Mouse (Mus musculus) kidney, postnatal 14 days (tissue): ENCODE results near the gene Hdac7.

ENCODE experiments used
- DNase-seq: peaks from one replicate; pipeline ENCODE4 v3.0.0; 2022; ENCODE audit warnings: mixed read lengths

The Hdac7 gene

GRCm38 (mm10) chr15:97854551-97854950, 10.2 kb upstream of the Hdac7 start:
- no peak for DNase-seq

GRCm38 (mm10) chr15:97854059-97854458, 9.8 kb upstream of the Hdac7 start:
- no peak for DNase-seq

- no peak for DNase-seq
These were observed 8.0 kb upstream of the Hdac7 start for GRCm38 (mm10) chr15:97852291-97852690.

GRCm38 (mm10) chr15:97851011-97851410, 6.7 kb upstream of the Hdac7 start:
- no peak for DNase-seq

- DNase-seq: peak; percentile 41
These were observed 6.1 kb upstream of the Hdac7 start for GRCm38 (mm10) chr15:97850441-97850840.

- peak; percentile 93 for DNase-seq
These were observed 5.0 kb upstream of the Hdac7 start for GRCm38 (mm10) chr15:97849116-97849911.

- DNase-seq: no peak
These were observed 3.6 kb upstream of the Hdac7 start for GRCm38 (mm10) chr15:97847866-97848265.

GRCm38 (mm10) chr15:97847285-97847684, 3.0 kb upstream of the Hdac7 start:
- DNase-seq: no peak

- DNase-seq: no peak
These were observed 2.0 kb upstream of the Hdac7 start for GRCm38 (mm10) chr15:97846121-97846882.

- no peak for DNase-seq
These were observed 1.1 kb downstream of the Hdac7 start for GRCm38 (mm10) chr15:97843247-97843651.

- no peak for DNase-seq
These were observed 2.2 kb downstream of the Hdac7 start for GRCm38 (mm10) chr15:97842058-97842457.

GRCm38 (mm10) chr15:97841383-97841782, 2.9 kb downstream of the Hdac7 start:
- no peak for DNase-seq

- DNase-seq: no peak
These were observed 3.5 kb downstream of the Hdac7 start for GRCm38 (mm10) chr15:97840781-97841180.

GRCm38 (mm10) chr15:97839991-97840455, 4.3 kb downstream of the Hdac7 start:
- peak; percentile 92 for DNase-seq

- no peak for DNase-seq
These were observed 4.8 kb downstream of the Hdac7 start for GRCm38 (mm10) chr15:97839473-97839872.

GRCm38 (mm10) chr15:97839012-97839411, 5.3 kb downstream of the Hdac7 start:
- DNase-seq: no peak

GRCm38 (mm10) chr15:97838395-97838794, 5.9 kb downstream of the Hdac7 start:
- DNase-seq: no peak

- DNase-seq: peak; percentile 59
These were observed 6.7 kb downstream of the Hdac7 start for GRCm38 (mm10) chr15:97837491-97838061.

GRCm38 (mm10) chr15:97836894-97837247, 7.4 kb downstream of the Hdac7 start:
- DNase-seq: no peak

- DNase-seq: no peak
These were observed 8.0 kb downstream of the Hdac7 start for GRCm38 (mm10) chr15:97836153-97836893.

- DNase-seq: no peak
These were observed 11.4 kb downstream of the Hdac7 start for GRCm38 (mm10) chr15:97832764-97833479.

- DNase-seq: peak; percentile 81
These were observed 12.2 kb downstream of the Hdac7 start for GRCm38 (mm10) chr15:97831987-97832640.
